Mouse (Mus musculus): ENCODE measurements around the gene Leng1. TPM values are rescaled to one million over a fixed set of nuclear protein-coding genes. Genes with fewer than 3 reads are reported as not detected.

The Leng1 gene
- polyA plus RNA-seq, 1 experiment from 2014 or later: 22.3 TPM

GRCm38 (mm10) chr7:3693809-3694075, 28.1 kb upstream of the Leng1 start:
- Histone ChIP-seq H3K27me3 (ENCODE audit: control insufficient read depth, insufficient read depth, low read length) (no peaks in the 10 kb centered on the region), H3K36me3 (ENCODE audit: control insufficient read depth, insufficient read depth) (peaks cover 23% of the 10 kb centered on the region), H3K4me1 (ENCODE audit: control insufficient read depth, insufficient read depth, low read length) (peaks cover 11% of the 10 kb centered on the region), H3K9ac (ENCODE audit: low read length) (peak overlapping the region; percentile 90), H3K27ac (ENCODE audit: low read length) (peak overlapping the region; percentile 92), H3K4me3 (ENCODE audit: low read length) (peak overlapping the region; percentile 83), H3K9me3 (replicated peaks; ENCODE audit: control insufficient read depth, low read length) (no peaks in the 10 kb centered on the region), H3K4me2 (ENCODE audit: low read depth, low read length) (peak overlapping the region; percentile 70)
- under 1% methylated on average over 18 of the region's 18 CpGs for WGBS
- no peak for ATAC-seq (replicated peaks; ENCODE audit: extremely low read depth, insufficient read depth, low FRiP score)

- H3K4me1 ChIP-seq (ENCODE audit: control insufficient read depth, insufficient read depth, low read length): peaks cover 11% of the 10 kb centered on the region
- peak within 1 kb of the TSS; percentile 90 for H3K9ac ChIP-seq (ENCODE audit: low read length)
- peak within 1 kb of the TSS; percentile 83 for H3K4me3 ChIP-seq (ENCODE audit: low read length)
- WGBS: under 1% methylated on average over 55 of the region's 55 CpGs
- H3K4me2 ChIP-seq (ENCODE audit: low read depth, low read length): peak within 1 kb of the TSS; percentile 70
- H3K9me3 ChIP-seq (replicated peaks; ENCODE audit: control insufficient read depth, low read length): no peaks in the 10 kb centered on the region
- H3K36me3 ChIP-seq (ENCODE audit: control insufficient read depth, insufficient read depth): peaks cover 18% of the 10 kb centered on the region
- peak; percentile 90 for ATAC-seq (replicated peaks; ENCODE audit: extremely low read depth, insufficient read depth, low FRiP score)
- H3K27me3 ChIP-seq (ENCODE audit: control insufficient read depth, insufficient read depth, low read length): no peaks in the 10 kb centered on the region
- H3K27ac ChIP-seq (ENCODE audit: low read length): peak within 1 kb of the TSS; percentile 92
Observed at GRCm38 (mm10) chr7:3692987-3693808, 27.6 kb upstream of the Leng1 start, which contains the start of gene Mboat7. TSS of gene Mboat7 (minus strand) at chr7:3693523.

GRCm38 (mm10) chr7:3692382-3692986, 26.8 kb upstream of the Leng1 start, which contains the start of gene Tsen34:
TSS of gene Tsen34 (plus strand) at chr7:3692863.
- no peaks in the 10 kb centered on the region for H3K27me3 ChIP-seq (ENCODE audit: control insufficient read depth, insufficient read depth, low read length)
- peaks cover 14% of the 10 kb centered on the region for H3K36me3 ChIP-seq (ENCODE audit: control insufficient read depth, insufficient read depth)
- H3K4me3 ChIP-seq (ENCODE audit: low read length): peak within 1 kb of the TSS; percentile 83
- WGBS: under 1% methylated on average over 49 of the region's 49 CpGs
- H3K4me2 ChIP-seq (ENCODE audit: low read depth, low read length): peak within 1 kb of the TSS; percentile 70
- peaks cover 11% of the 10 kb centered on the region for H3K4me1 ChIP-seq (ENCODE audit: control insufficient read depth, insufficient read depth, low read length)
- no peaks in the 10 kb centered on the region for H3K9me3 ChIP-seq (replicated peaks; ENCODE audit: control insufficient read depth, low read length)
- H3K27ac ChIP-seq (ENCODE audit: low read length): peak within 1 kb of the TSS; percentile 92
- no peak for ATAC-seq (replicated peaks; ENCODE audit: extremely low read depth, insufficient read depth, low FRiP score)
- H3K9ac ChIP-seq (ENCODE audit: low read length): peak within 1 kb of the TSS; percentile 90

GRCm38 (mm10) chr7:3691919-3692318, 26.3 kb upstream of the Leng1 start:
- no peak for ATAC-seq (replicated peaks; ENCODE audit: extremely low read depth, insufficient read depth, low FRiP score)
- Histone ChIP-seq H3K27me3 (ENCODE audit: control insufficient read depth, insufficient read depth, low read length) (no peaks in the 10 kb centered on the region), H3K9ac (ENCODE audit: low read length) (peak overlapping the region; percentile 90), H3K36me3 (ENCODE audit: control insufficient read depth, insufficient read depth) (peaks cover 10% of the 10 kb centered on the region), H3K9me3 (replicated peaks; ENCODE audit: control insufficient read depth, low read length) (no peaks in the 10 kb centered on the region), H3K4me3 (ENCODE audit: low read length) (peak overlapping the region; percentile 83), H3K4me2 (ENCODE audit: low read depth, low read length) (peak overlapping the region; percentile 70), H3K27ac (ENCODE audit: low read length) (no peak overlapping the region; the same call in 1 of the 2 replicates), H3K4me1 (ENCODE audit: control insufficient read depth, insufficient read depth, low read length) (peaks cover 11% of the 10 kb centered on the region)
- WGBS: 26% methylated on average over 3 of the region's 3 CpGs

GRCm38 (mm10) chr7:3685400-3686187, 20.0 kb upstream of the Leng1 start:
- H3K4me2 ChIP-seq (ENCODE audit: low read depth, low read length): no peak overlapping the region
- no peak for ATAC-seq (replicated peaks; ENCODE audit: extremely low read depth, insufficient read depth, low FRiP score)
- H3K27me3 ChIP-seq (ENCODE audit: control insufficient read depth, insufficient read depth, low read length): no peaks in the 10 kb centered on the region
- H3K9ac ChIP-seq (ENCODE audit: low read length): no peak overlapping the region
- H3K9me3 ChIP-seq (replicated peaks; ENCODE audit: control insufficient read depth, low read length): no peaks in the 10 kb centered on the region
- H3K4me3 ChIP-seq (ENCODE audit: low read length): no peak overlapping the region
- H3K27ac ChIP-seq (ENCODE audit: low read length): no peak overlapping the region
- H3K4me1 ChIP-seq (ENCODE audit: control insufficient read depth, insufficient read depth, low read length): no peaks in the 10 kb centered on the region
- H3K36me3 ChIP-seq (ENCODE audit: control insufficient read depth, insufficient read depth): peaks cover 14% of the 10 kb centered on the region
- 83% methylated on average over 31 of the region's 31 CpGs for WGBS

- Histone ChIP-seq H3K9ac (ENCODE audit: low read length) (no peak overlapping the region), H3K9me3 (replicated peaks; ENCODE audit: control insufficient read depth, low read length) (no peaks in the 10 kb centered on the region), H3K4me2 (ENCODE audit: low read depth, low read length) (no peak overlapping the region), H3K27me3 (ENCODE audit: control insufficient read depth, insufficient read depth, low read length) (no peaks in the 10 kb centered on the region), H3K27ac (ENCODE audit: low read length) (no peak overlapping the region), H3K36me3 (ENCODE audit: control insufficient read depth, insufficient read depth) (peaks cover 16% of the 10 kb centered on the region), H3K4me3 (ENCODE audit: low read length) (no peak overlapping the region), H3K4me1 (ENCODE audit: control insufficient read depth, insufficient read depth, low read length) (no peaks in the 10 kb centered on the region)
- no peak for ATAC-seq (replicated peaks; ENCODE audit: extremely low read depth, insufficient read depth, low FRiP score)
- WGBS: 87% methylated on average over 8 of the region's 8 CpGs
Observed at GRCm38 (mm10) chr7:3684698-3685097, 19.1 kb upstream of the Leng1 start.

GRCm38 (mm10) chr7:3683908-3684550, 18.4 kb upstream of the Leng1 start:
- Histone ChIP-seq H3K4me2 (ENCODE audit: low read depth, low read length) (no peak overlapping the region), H3K4me1 (ENCODE audit: control insufficient read depth, insufficient read depth, low read length) (no peaks in the 10 kb centered on the region), H3K9ac (ENCODE audit: low read length) (no peak overlapping the region), H3K27me3 (ENCODE audit: control insufficient read depth, insufficient read depth, low read length) (no peaks in the 10 kb centered on the region), H3K27ac (ENCODE audit: low read length) (no peak overlapping the region), H3K36me3 (ENCODE audit: control insufficient read depth, insufficient read depth) (peaks cover 16% of the 10 kb centered on the region), H3K4me3 (ENCODE audit: low read length) (no peak overlapping the region), H3K9me3 (replicated peaks; ENCODE audit: control insufficient read depth, low read length) (no peaks in the 10 kb centered on the region)
- ATAC-seq (replicated peaks; ENCODE audit: extremely low read depth, insufficient read depth, low FRiP score): no peak
- WGBS: 84% methylated on average over 10 of the region's 10 CpGs

GRCm38 (mm10) chr7:3677342-3677741, 11.7 kb upstream of the Leng1 start, which contains the start of gene Tmc4:
TSS of gene Tmc4 (minus strand) at chr7:3677553.
- no peaks in the 10 kb centered on the region for H3K27me3 ChIP-seq (ENCODE audit: control insufficient read depth, insufficient read depth, low read length)
- H3K27ac ChIP-seq (ENCODE audit: low read length): no peak within 1 kb of the TSS
- H3K9me3 ChIP-seq (replicated peaks; ENCODE audit: control insufficient read depth, low read length): no peaks in the 10 kb centered on the region
- H3K4me2 ChIP-seq (ENCODE audit: low read depth, low read length): no peak within 1 kb of the TSS
- no peak for ATAC-seq (replicated peaks; ENCODE audit: extremely low read depth, insufficient read depth, low FRiP score)
- H3K4me3 ChIP-seq (ENCODE audit: low read length): no peak within 1 kb of the TSS
- no peaks in the 10 kb centered on the region for H3K4me1 ChIP-seq (ENCODE audit: control insufficient read depth, insufficient read depth, low read length)
- no peak within 1 kb of the TSS for H3K9ac ChIP-seq (ENCODE audit: low read length)
- 0 out of 2 replicates have a peak, but pooled peaks cover 2% of the 10 kb centered on the region for H3K36me3 ChIP-seq (ENCODE audit: control insufficient read depth, insufficient read depth)
- 53% methylated on average over 9 of the region's 9 CpGs for WGBS

Data from heart, embryonic 16.5 days (tissue).